Mouse (Mus musculus) hindbrain, embryonic 11.5 days (tissue): ENCODE data around the gene Olfr559. TPM values are rescaled to one million over a fixed set of nuclear protein-coding genes. Genes with fewer than 3 reads are reported as not detected.

Experiments used
- ATAC-seq: fragments of 200-750 bp; cut with Nextera tagmentation; 2 replicates; pipeline ENCODE4 v1.8.0; 2017; ENCODE audit warnings: mild to moderate bottlenecking, moderate TSS enrichment, moderate library complexity; ENCODE audit not compliant: low FRiP score
- DNase-seq: peaks from one replicate; pipeline ENCODE4 v3.0.0-alpha.2; 2015; ENCODE audit warnings: low spot score
- H3K27ac ChIP-seq: fragments of 300-500 bp; sonication (generic); 2 replicates; pipeline ENCODE4 v1.5.1; 2014; ENCODE audit warnings: mild to moderate bottlenecking, low read depth, low read length
- H3K27me3 ChIP-seq: fragments of 300-500 bp; sonication (generic); 2 replicates; pipeline ENCODE4 v1.6.1; 2014; ENCODE audit warnings: mild to moderate bottlenecking, low read length, moderate library complexity, mixed read lengths; ENCODE audit not compliant: control insufficient read depth, insufficient read depth
- H3K36me3 ChIP-seq: fragments of 300-500 bp; sonication (generic); 2 replicates; pipeline ENCODE4 v1.6.1; 2014; ENCODE audit warnings: mild to moderate bottlenecking, low read length, moderate library complexity, mixed read lengths; ENCODE audit not compliant: control insufficient read depth, insufficient read depth
- H3K4me1 ChIP-seq: fragments of 300-500 bp; sonication (generic); replicated peaks from 2 replicates; pipeline ENCODE4 v1.6.1; 2014; ENCODE audit warnings: low read length, mixed read lengths; ENCODE audit not compliant: control insufficient read depth, insufficient read depth
- H3K4me2 ChIP-seq: fragments of 300-500 bp; sonication (generic); replicated peaks from 2 replicates; pipeline ENCODE4 v1.6.1; 2014; ENCODE audit warnings: mild to moderate bottlenecking, low read depth, low read length
- H3K4me3 ChIP-seq: fragments of 300-500 bp; sonication (generic); 2 replicates; pipeline ENCODE4 v1.5.1; 2014; ENCODE audit warnings: low read depth, low read length
- H3K9ac ChIP-seq: fragments of 300-500 bp; sonication (generic); 2 replicates; pipeline ENCODE4 v1.6.1; 2014; ENCODE audit warnings: low read depth, low read length
- H3K9me3 ChIP-seq: fragments of 300-500 bp; sonication (generic); 2 replicates; pipeline ENCODE4 v1.6.1; 2016; ENCODE audit warnings: low read length; ENCODE audit not compliant: control insufficient read depth
- WGBS: fragments of 180-500 bp; shearing (Covaris S2); extraction: QIAGEN DNeasy Blood & Tissue Kit; methylation state at CpG from one replicate; pipeline ENCODE4 v1.1.7; 2014; 5-methylcytosine and 5-hydroxymethylcytosine counted together
- polyA plus RNA-seq: library from polyadenylated mRNA; unstranded; fragments of >200 nt; fragmentation: Nextera tagmentation; extraction: Ambion mirVana; gene quantifications from 2 replicates; pipeline ENCODE4 v1.2.1, GENCODE M21; 2014

Gene Olfr559
- not detected in 2 replicates for polyA plus RNA-seq

GRCm38 (mm10) chr7:102727391-102727790, at the start of gene Olfr559:
Olfr559 (minus strand) TSS chr7:102727491.
- no peaks in the 10 kb centered on the region for H3K36me3 ChIP-seq
- ATAC-seq = no peak
- H3K4me2 ChIP-seq = no peak within 1 kb of the TSS
- no peak within 1 kb of the TSS for H3K4me3 ChIP-seq
- no peaks in the 10 kb centered on the region for H3K4me1 ChIP-seq
- DNase-seq = no peak
- H3K9ac ChIP-seq = no peak within 1 kb of the TSS
- no peaks in the 10 kb centered on the region for H3K27me3 ChIP-seq
- no peaks in the 10 kb centered on the region for H3K9me3 ChIP-seq
- H3K27ac ChIP-seq = no peak within 1 kb of the TSS

GRCm38 (mm10) chr7:102770921-102771320, 43.6 kb upstream of the Olfr559 start, which contains the start of gene Olfr561:
Olfr561 (plus strand) TSS chr7:102771221.
- no peaks in the 10 kb centered on the region for H3K27me3 ChIP-seq
- H3K27ac ChIP-seq = no peak within 1 kb of the TSS
- H3K4me2 ChIP-seq = no peak within 1 kb of the TSS
- 80% methylated on average over 2 of the region's 2 CpGs for WGBS
- ATAC-seq (no peak), DNase-seq (no peak)
- no peaks in the 10 kb centered on the region for H3K36me3 ChIP-seq
- H3K4me3 ChIP-seq = no peak within 1 kb of the TSS
- H3K9ac ChIP-seq = no peak within 1 kb of the TSS
- H3K4me1 ChIP-seq = no peaks in the 10 kb centered on the region
- no peaks in the 10 kb centered on the region for H3K9me3 ChIP-seq

- Histone ChIP-seq H3K9me3 (no peaks in the 10 kb centered on the region), H3K4me2 (no peak within 1 kb of the TSS), H3K9ac (no peak within 1 kb of the TSS), H3K27me3 (no peaks in the 10 kb centered on the region), H3K36me3 (no peaks in the 10 kb centered on the region), H3K4me3 (no peak within 1 kb of the TSS), H3K27ac (no peak within 1 kb of the TSS), H3K4me1 (no peaks in the 10 kb centered on the region)
- no peak for DNase-seq
- ATAC-seq = no peak
- 87% methylated on average over 4 of the region's 4 CpGs for WGBS
These were observed 32.0 kb upstream of the Olfr559 start, which contains the start of the genes Olfr560 and Olfr78 for GRCm38 (mm10) chr7:102759266-102759665. Olfr560 (minus strand) TSS chr7:102759366. Olfr78 (minus strand) TSS chr7:102759471.

DNA sequence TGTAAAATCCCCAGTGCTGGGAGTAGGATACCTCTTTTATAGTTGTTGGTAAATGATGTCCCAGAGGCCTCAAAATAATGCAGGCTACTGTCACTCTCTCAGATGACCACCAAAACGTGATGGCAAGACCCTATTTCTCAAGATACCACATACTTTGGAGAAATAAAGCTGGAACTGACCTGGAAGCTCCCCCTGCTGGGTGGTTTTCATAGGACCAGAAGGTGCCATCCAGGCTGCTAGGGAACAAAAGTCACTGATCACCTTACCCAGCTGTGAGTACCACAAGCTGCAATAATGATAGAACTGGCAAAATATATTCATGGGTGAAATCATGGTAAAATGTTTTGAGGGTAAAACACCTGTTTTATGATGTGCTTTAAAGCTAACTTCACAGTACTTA, 24.8 kb upstream of the Olfr559 start:
- no peak for ATAC-seq
- no peak overlapping the region for H3K4me3 ChIP-seq
- no peaks in the 10 kb centered on the region for H3K36me3 ChIP-seq
- no peaks in the 10 kb centered on the region for H3K9me3 ChIP-seq
- WGBS = 22% methylated on average over 1 of the region's 1 CpGs
- H3K9ac ChIP-seq = no peak overlapping the region
- no peak overlapping the region for H3K27ac ChIP-seq
- H3K27me3 ChIP-seq = no peaks in the 10 kb centered on the region
- no peak for DNase-seq
- H3K4me2 ChIP-seq = no peak overlapping the region
- H3K4me1 ChIP-seq = no peaks in the 10 kb centered on the region

GRCm38 (mm10) chr7:102737705-102738104, 10.4 kb upstream of the Olfr559 start:
- Histone ChIP-seq H3K27ac (no peak overlapping the region), H3K9me3 (no peaks in the 10 kb centered on the region), H3K4me3 (no peak overlapping the region), H3K27me3 (no peaks in the 10 kb centered on the region), H3K9ac (no peak overlapping the region), H3K4me2 (no peak overlapping the region), H3K36me3 (no peaks in the 10 kb centered on the region), H3K4me1 (no peaks in the 10 kb centered on the region)
- WGBS = 48% methylated on average over 2 of the region's 2 CpGs
- DNase-seq (no peak), ATAC-seq (no peak)

DNA sequence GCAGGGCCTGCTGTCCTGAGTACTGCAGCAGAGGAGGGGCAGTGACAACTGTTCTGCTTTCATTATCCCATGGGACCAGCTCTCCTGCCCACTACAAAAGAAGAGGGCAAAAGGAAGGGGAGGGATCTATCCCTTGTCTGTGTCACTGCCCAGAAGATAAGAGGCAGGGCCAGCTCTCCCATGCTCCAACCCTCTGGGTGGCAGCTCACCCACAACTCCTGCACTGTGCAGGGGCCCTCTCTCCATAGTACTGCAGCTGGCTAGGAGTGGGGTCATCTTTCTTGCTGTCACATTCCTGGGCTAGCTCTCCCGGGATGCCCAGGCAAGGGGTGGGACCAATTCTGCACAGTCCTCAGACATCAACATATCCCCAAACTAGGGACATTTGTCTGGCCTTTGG, 6.5 kb upstream of the Olfr559 start:
- Histone ChIP-seq H3K4me2 (no peak overlapping the region), H3K4me1 (no peaks in the 10 kb centered on the region), H3K9me3 (no peaks in the 10 kb centered on the region), H3K36me3 (no peaks in the 10 kb centered on the region), H3K9ac (no peak overlapping the region), H3K27me3 (no peaks in the 10 kb centered on the region), H3K4me3 (no peak overlapping the region), H3K27ac (no peak overlapping the region)
- DNase-seq (no peak), ATAC-seq (no peak)
- 50% methylated on average over 1 of the region's 1 CpGs for WGBS

- H3K27me3 ChIP-seq = no peaks in the 10 kb centered on the region
- WGBS = 48% methylated on average over 1 of the region's 1 CpGs
- H3K9ac ChIP-seq = no peak within 1 kb of the TSS
- H3K36me3 ChIP-seq = no peaks in the 10 kb centered on the region
- ATAC-seq (no peak), DNase-seq (no peak)
- no peak within 1 kb of the TSS for H3K4me3 ChIP-seq
- H3K4me2 ChIP-seq = no peak within 1 kb of the TSS
- no peaks in the 10 kb centered on the region for H3K9me3 ChIP-seq
- no peaks in the 10 kb centered on the region for H3K4me1 ChIP-seq
- no peak within 1 kb of the TSS for H3K27ac ChIP-seq
These were observed 8.3 kb downstream of the Olfr559 start, which contains the start of gene Olfr33 for GRCm38 (mm10) chr7:102718970-102719369. Olfr33 (minus strand) TSS chr7:102719070.

DNA sequence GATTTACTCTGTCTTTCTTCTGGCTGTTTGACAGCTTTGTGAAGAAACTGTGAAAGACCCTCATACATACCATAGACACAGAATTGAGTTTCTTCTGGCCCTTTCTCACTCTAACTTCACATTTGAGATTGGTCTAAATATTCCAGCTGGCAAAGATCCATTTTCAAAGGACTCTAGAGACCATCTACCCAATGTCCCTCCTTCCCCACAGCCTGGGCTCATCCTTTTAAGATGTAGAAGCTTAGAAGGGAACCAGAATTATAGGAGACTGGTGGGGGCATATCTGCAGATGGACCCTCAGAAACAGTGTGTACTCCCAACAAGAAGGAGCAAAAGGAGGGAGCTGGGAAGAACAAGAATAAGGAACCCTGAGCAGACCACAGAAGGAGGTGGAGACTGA, 25.4 kb downstream of the Olfr559 start, which contains the start of gene Olfr558:
TSS of gene Olfr558 (plus strand) at position 301 of the 400 bp plus-strand sequence.
- Histone ChIP-seq H3K4me1 (no peaks in the 10 kb centered on the region), H3K4me2 (no peak within 1 kb of the TSS), H3K4me3 (no peak within 1 kb of the TSS), H3K36me3 (no peaks in the 10 kb centered on the region), H3K27ac (no peak within 1 kb of the TSS), H3K27me3 (no peaks in the 10 kb centered on the region), H3K9ac (no peak within 1 kb of the TSS), H3K9me3 (no peaks in the 10 kb centered on the region)
- ATAC-seq (no peak), DNase-seq (no peak)

- Histone ChIP-seq H3K9ac (no peak overlapping the region), H3K9me3 (no peaks in the 10 kb centered on the region), H3K4me1 (no peaks in the 10 kb centered on the region), H3K36me3 (no peaks in the 10 kb centered on the region), H3K27ac (no peak overlapping the region), H3K4me2 (no peak overlapping the region), H3K4me3 (no peak overlapping the region), H3K27me3 (no peaks in the 10 kb centered on the region)
- no peak for ATAC-seq
- no peak for DNase-seq
- WGBS = 88% methylated on average over 7 of the region's 7 CpGs
These were observed 28.8 kb downstream of the Olfr559 start for GRCm38 (mm10) chr7:102698461-102698860.
